Mouse (Mus musculus): ENCODE results near the gene Cetn3. TPM values are rescaled to one million over a fixed set of nuclear protein-coding genes. Genes with fewer than 3 reads are reported as not detected.

Cetn3 gene
- 206 and 243 TPM in 2 replicates for polyA plus RNA-seq (2015; fragmentation: Nextera tagmentation; extraction: Ambion mirVana)

DNA sequence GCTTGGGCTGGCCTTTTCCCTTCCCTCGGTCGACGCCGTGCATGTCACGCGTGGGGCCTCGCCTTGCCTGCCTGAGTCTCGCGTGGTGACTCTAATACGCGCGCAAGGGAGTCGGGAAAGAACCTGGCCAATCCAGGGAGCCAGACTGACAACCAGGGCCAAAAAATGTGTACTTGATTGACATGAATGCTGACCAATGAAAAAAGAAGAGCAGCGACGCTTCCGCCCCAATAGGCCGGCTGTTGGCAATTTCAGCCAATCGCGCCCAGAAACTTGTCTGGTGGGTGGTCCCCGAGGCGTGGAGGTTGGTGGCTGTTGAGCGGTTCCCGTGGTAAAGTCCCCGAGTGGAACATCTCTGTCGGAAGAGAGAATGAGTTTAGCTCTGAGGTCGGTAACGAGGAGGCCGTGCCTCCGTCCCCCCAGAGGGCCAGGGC lies at the start of gene Cetn3:
Gene Cetn3, plus strand, starts transcription at position 107 of the 434 bp plus-strand sequence.
- peak; percentile 91 for ATAC-seq (ENCODE audit: insufficient read depth, low FRiP score, low read depth)
- H3K27ac ChIP-seq = peak within 1 kb of the TSS; percentile 99
- no peaks in the 10 kb centered on the region for H3K9me3 ChIP-seq
- peak within 1 kb of the TSS; percentile 84 for H3K4me3 ChIP-seq (replicated peaks)
- WGBS = under 1% methylated on average over 29 of the region's 29 CpGs
- H3K4me2 ChIP-seq = peak within 1 kb of the TSS; percentile 80
- H3K9ac ChIP-seq = peak within 1 kb of the TSS; percentile 87
- no peaks in the 10 kb centered on the region for H3K27me3 ChIP-seq (replicated peaks)
- no peaks in the 10 kb centered on the region; the same call in 1 of the 2 replicates for H3K36me3 ChIP-seq
- H3K4me1 ChIP-seq = peaks cover 5% of the 10 kb centered on the region; the same call in 1 of the 2 replicates

DNA sequence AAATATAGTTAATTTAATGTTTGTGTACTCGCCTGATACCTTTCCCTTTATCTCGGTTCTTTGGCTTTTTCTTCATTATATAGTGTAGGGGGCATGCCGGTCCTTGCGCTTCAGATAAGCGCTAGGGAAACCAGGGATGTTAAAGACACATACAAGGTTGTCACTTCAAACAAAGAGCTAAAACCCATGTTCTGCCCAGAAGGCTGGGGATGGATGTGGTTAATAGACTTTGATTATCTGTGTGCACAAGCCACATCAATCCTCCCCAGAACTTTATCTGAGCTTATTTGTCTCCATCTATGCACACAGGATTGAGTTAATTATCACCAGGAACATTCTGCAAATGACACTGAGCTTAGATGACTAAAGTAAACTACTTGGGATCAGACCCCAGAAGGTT lies 46.3 kb upstream of the Cetn3 start:
- no peak overlapping the region for H3K4me2 ChIP-seq
- H3K36me3 ChIP-seq = no peaks in the 10 kb centered on the region
- H3K4me1 ChIP-seq = no peaks in the 10 kb centered on the region
- 75% methylated on average over 5 of the region's 5 CpGs for WGBS
- no peak overlapping the region for H3K27ac ChIP-seq
- H3K9ac ChIP-seq = no peak overlapping the region
- H3K4me3 ChIP-seq (replicated peaks) = no peak overlapping the region
- no peak for ATAC-seq (ENCODE audit: insufficient read depth, low FRiP score, low read depth)
- no peaks in the 10 kb centered on the region for H3K9me3 ChIP-seq
- no peaks in the 10 kb centered on the region for H3K27me3 ChIP-seq (replicated peaks)

DNA sequence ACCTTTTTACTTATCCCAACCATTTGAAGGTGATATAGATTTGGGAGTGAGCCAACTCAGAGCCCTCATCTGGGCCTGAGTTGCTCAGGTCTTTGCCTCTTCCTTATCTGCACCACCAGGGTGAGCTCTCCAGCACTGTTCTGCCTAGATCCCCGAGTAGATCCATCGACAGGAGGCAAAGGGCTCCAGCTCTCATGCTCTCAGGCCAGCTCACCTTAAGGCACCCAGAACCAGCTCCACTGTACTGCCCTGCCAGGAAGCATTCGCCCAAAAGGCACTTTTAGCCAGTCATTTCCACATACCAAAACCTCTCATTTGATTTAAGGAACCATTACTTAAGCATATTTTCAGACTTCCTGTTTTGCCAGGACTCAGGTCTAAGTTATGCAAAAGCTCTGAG lies 42.0 kb upstream of the Cetn3 start:
- H3K4me1 ChIP-seq = no peaks in the 10 kb centered on the region
- no peak overlapping the region for H3K9ac ChIP-seq
- no peaks in the 10 kb centered on the region for H3K9me3 ChIP-seq
- H3K27ac ChIP-seq = no peak overlapping the region
- H3K36me3 ChIP-seq = no peaks in the 10 kb centered on the region
- H3K4me3 ChIP-seq (replicated peaks) = no peak overlapping the region
- WGBS = 44% methylated on average over 3 of the region's 3 CpGs
- H3K4me2 ChIP-seq = no peak overlapping the region
- peak; percentile 56; the same call in 1 of the 2 replicates for ATAC-seq (ENCODE audit: insufficient read depth, low FRiP score, low read depth)
- no peaks in the 10 kb centered on the region for H3K27me3 ChIP-seq (replicated peaks)

DNA sequence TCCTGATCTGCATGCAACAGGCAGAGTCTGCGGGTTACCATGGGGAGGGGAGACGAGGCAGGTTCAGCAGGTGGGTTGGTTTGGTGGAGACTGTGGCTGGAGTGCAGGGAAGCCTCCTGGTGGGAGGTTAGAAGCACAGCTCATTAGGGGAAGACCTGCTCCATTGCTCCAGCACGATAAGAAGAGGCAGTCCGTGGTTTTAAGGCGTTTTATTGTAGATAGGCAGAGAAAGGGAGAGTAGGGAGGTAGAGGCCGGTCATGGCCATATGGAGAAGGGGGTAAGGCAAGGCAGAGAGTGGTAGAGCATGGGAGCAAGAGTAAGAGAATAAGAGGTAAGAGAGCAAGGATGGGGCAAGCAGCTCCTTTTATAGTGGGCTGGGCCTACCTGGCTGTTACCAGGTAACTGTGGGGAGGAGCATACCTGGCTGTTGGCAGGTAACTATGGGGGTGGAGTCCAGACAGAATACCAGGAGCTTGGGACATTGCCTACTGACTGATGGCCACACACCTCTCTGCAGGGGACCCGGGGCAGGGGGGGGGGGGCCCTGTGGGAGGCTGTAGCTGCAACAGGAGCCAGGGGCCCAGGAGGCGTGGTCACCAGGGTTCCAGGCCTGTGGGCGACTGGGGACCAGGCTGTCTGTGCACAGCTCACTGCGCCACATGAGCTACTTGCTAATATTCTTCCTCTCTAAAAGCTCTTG lies 39.3 kb upstream of the Cetn3 start:
- Histone ChIP-seq H3K27me3 (replicated peaks) (no peaks in the 10 kb centered on the region), H3K36me3 (no peaks in the 10 kb centered on the region), H3K4me2 (no peak overlapping the region), H3K4me1 (no peaks in the 10 kb centered on the region), H3K27ac (no peak overlapping the region), H3K9me3 (no peaks in the 10 kb centered on the region), H3K4me3 (replicated peaks) (no peak overlapping the region), H3K9ac (no peak overlapping the region)
- ATAC-seq (ENCODE audit: insufficient read depth, low FRiP score, low read depth) = peak; percentile 35; the same call in 1 of the 2 replicates
- WGBS = 49% methylated on average over 10 of the region's 10 CpGs

DNA sequence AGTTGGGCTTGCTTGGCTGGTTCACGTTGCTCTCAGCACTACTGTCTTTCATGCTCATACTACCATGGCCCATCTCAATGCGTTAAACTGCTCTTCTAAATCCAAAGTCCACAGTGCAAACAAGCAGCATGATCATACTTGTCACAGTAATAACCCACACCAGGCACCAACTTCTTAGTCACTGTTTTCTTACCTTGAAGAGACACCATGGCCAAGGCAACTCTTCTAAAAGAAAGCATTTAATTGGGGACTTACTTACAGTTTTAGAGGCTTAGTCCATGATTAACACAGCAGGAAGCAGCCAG lies 38.8 kb upstream of the Cetn3 start:
- Histone ChIP-seq H3K4me2 (no peak overlapping the region), H3K4me1 (no peaks in the 10 kb centered on the region), H3K9ac (no peak overlapping the region), H3K9me3 (no peaks in the 10 kb centered on the region), H3K27ac (no peak overlapping the region), H3K27me3 (replicated peaks) (no peaks in the 10 kb centered on the region), H3K36me3 (no peaks in the 10 kb centered on the region), H3K4me3 (replicated peaks) (no peak overlapping the region)
- WGBS = 39% methylated on average over 2 of the region's 2 CpGs
- ATAC-seq (ENCODE audit: insufficient read depth, low FRiP score, low read depth) = peak; percentile 31; the same call in 1 of the 2 replicates

DNA sequence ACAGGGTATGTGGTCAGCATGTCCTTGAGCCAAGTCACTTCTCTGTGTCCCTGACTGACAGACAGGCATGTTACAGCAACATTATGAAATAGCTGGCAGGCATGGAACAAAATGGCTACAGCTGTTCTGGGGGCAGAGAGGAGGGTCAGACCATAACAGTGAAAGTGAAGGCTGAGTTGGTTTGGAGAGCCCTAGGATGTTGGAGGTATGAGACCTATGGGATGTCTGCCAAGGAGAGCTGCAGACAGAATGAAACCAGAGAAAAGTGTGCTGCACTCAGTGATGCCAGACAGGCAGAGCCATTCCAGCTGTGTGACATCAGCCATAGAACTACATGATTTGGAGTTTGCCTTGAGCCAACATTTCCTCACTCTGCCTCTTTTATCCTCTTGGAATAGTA lies 28.0 kb upstream of the Cetn3 start:
- Histone ChIP-seq H3K9me3 (no peaks in the 10 kb centered on the region), H3K4me3 (replicated peaks) (no peak overlapping the region), H3K27me3 (replicated peaks) (no peaks in the 10 kb centered on the region), H3K4me1 (no peaks in the 10 kb centered on the region), H3K36me3 (no peaks in the 10 kb centered on the region), H3K4me2 (no peak overlapping the region), H3K27ac (no peak overlapping the region), H3K9ac (no peak overlapping the region)
- ATAC-seq (ENCODE audit: insufficient read depth, low FRiP score, low read depth) = no peak

DNA sequence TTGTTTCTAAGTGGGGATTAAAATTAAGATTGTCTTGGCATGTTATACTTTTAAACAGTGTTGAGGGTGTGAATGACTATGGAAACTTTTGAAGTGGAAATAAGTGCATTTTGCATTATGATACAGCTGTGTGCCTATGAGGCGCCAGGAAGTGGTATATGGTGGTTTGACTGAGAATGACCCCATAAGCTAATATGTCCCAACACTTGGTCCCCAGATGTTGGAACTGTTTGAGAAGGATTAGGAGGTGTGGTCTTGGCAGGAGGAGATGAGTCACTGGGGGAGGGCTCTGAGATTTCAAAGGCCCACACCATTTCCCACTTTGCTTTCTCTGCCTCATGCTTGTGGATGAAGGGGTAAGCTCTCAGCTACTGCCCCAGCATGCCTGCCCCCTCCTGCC lies 27.6 kb upstream of the Cetn3 start:
- no peak for ATAC-seq (ENCODE audit: insufficient read depth, low FRiP score, low read depth)
- Histone ChIP-seq H3K4me1 (no peaks in the 10 kb centered on the region), H3K27me3 (replicated peaks) (no peaks in the 10 kb centered on the region), H3K36me3 (no peaks in the 10 kb centered on the region), H3K4me2 (no peak overlapping the region), H3K4me3 (replicated peaks) (no peak overlapping the region), H3K27ac (no peak overlapping the region), H3K9ac (no peak overlapping the region), H3K9me3 (no peaks in the 10 kb centered on the region)
- 83% methylated on average over 1 of the region's 1 CpGs for WGBS

DNA sequence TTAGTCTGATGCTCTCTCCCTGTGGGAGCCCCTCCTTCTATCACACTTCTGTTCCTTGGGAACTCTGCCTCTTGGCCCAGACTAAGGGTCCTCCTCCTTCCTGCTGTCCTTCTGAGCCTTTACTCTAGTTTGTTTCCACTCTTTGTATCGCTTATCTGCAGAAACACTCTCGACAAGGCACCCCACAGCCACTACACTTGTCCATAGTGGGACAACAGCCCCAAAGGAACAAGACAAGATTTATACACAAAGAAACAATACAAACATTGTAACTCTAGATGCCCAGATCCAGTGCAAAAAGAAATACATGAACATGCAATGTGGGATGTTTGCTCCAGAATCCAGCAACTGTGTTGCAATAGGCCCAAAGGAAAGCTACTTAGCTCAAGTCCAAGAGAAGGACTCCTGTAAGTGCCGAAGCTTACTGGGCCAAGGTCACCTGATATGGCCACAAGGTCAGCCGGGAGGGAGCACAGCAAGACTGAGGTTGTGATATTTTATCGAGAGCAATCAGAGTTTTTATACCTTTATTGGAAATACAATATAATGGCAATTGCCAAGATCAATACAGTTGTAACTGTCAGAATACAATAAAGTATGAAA lies 25.7 kb upstream of the Cetn3 start:
- H3K36me3 ChIP-seq = no peaks in the 10 kb centered on the region
- H3K4me1 ChIP-seq = no peaks in the 10 kb centered on the region
- H3K4me3 ChIP-seq (replicated peaks) = no peak overlapping the region
- no peak for ATAC-seq (ENCODE audit: insufficient read depth, low FRiP score, low read depth)
- no peak overlapping the region for H3K9ac ChIP-seq
- no peaks in the 10 kb centered on the region for H3K9me3 ChIP-seq
- no peak overlapping the region for H3K4me2 ChIP-seq
- no peak overlapping the region for H3K27ac ChIP-seq
- no peaks in the 10 kb centered on the region for H3K27me3 ChIP-seq (replicated peaks)
- WGBS = 84% methylated on average over 5 of the region's 5 CpGs

DNA sequence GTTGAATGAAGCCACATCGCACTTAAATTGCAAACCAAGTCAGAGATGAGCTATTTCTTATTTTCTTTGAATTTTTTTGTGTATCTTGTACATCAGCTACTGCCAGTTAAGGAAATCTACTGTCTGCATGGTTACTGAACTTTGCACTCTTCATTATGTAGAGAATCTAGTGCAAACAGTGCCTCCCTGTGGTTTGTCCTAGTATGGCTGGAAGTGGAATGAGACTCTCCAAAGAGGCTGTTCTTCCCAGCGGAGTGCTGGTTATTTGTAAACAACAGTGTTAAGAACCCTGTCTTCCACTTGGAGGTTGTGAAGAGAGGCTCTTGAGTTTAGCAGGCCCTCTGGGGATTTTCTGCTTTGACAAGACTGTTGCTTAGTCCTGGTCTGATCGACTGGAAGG lies 22.5 kb upstream of the Cetn3 start:
- Histone ChIP-seq H3K4me1 (no peaks in the 10 kb centered on the region), H3K27ac (no peak overlapping the region), H3K4me2 (no peak overlapping the region), H3K27me3 (replicated peaks) (no peaks in the 10 kb centered on the region), H3K4me3 (replicated peaks) (no peak overlapping the region), H3K36me3 (no peaks in the 10 kb centered on the region), H3K9me3 (no peaks in the 10 kb centered on the region), H3K9ac (no peak overlapping the region)
- WGBS = 29% methylated on average over 3 of the region's 3 CpGs
- ATAC-seq (ENCODE audit: insufficient read depth, low FRiP score, low read depth) = no peak

DNA sequence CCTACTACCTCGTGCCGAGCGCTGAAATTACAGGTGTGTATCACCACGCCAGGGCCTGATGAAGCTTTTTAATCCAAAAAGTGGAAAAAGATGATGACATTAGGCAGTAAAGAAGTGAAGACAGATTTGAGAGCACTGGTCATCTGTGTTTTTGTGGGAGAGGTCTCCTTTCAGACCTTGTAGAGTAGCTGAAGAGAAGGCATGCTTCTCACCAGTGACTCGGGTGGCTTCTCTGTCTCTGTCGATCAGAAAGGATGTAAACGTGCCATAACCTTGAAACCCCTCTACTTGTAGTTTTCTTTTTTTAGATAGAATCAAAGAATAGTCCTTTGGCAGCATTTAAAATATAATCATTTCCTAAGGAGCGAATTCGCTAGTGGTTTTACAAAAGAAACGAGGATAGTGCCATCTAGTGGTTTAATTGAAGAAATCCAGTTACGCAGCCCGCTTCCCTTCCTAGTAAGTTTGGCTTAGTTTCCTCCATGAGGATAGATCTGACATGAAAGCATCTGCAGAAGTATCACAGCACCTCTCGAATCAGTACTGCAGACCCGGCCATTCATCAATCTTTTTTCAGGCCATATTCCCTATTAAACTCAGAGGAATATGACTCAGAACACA lies 21.2 kb upstream of the Cetn3 start:
- Histone ChIP-seq H3K4me1 (no peaks in the 10 kb centered on the region), H3K4me2 (no peak overlapping the region), H3K36me3 (no peaks in the 10 kb centered on the region), H3K27ac (no peak overlapping the region), H3K9me3 (no peaks in the 10 kb centered on the region), H3K27me3 (replicated peaks) (no peaks in the 10 kb centered on the region), H3K4me3 (replicated peaks) (no peak overlapping the region), H3K9ac (no peak overlapping the region)
- WGBS = 30% methylated on average over 14 of the region's 14 CpGs
- ATAC-seq (ENCODE audit: insufficient read depth, low FRiP score, low read depth) = no peak

DNA sequence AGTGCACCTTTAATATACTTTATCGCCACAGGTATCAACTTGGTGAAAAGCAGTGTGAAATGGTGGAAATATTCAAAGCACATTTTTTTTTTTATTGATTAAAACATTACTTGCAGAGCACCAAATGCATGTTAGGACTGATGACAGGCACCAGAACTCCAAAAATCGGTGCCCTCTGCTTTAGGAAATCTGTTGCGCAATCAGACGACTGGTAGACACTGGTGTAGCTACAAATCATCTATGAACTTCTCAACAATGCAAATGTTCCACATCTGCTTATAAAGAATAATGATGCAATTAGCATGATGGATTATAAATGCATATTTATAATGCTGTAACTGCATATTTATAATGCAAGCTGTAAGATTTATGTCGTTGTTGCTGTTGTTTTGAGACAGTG lies 18.7 kb upstream of the Cetn3 start:
- Histone ChIP-seq H3K4me3 (replicated peaks) (no peak overlapping the region), H3K4me2 (no peak overlapping the region), H3K9ac (no peak overlapping the region), H3K4me1 (no peaks in the 10 kb centered on the region), H3K27me3 (replicated peaks) (no peaks in the 10 kb centered on the region), H3K9me3 (no peaks in the 10 kb centered on the region), H3K36me3 (no peaks in the 10 kb centered on the region), H3K27ac (no peak overlapping the region)
- no peak for ATAC-seq (ENCODE audit: insufficient read depth, low FRiP score, low read depth)
- 78% methylated on average over 5 of the region's 5 CpGs for WGBS

DNA sequence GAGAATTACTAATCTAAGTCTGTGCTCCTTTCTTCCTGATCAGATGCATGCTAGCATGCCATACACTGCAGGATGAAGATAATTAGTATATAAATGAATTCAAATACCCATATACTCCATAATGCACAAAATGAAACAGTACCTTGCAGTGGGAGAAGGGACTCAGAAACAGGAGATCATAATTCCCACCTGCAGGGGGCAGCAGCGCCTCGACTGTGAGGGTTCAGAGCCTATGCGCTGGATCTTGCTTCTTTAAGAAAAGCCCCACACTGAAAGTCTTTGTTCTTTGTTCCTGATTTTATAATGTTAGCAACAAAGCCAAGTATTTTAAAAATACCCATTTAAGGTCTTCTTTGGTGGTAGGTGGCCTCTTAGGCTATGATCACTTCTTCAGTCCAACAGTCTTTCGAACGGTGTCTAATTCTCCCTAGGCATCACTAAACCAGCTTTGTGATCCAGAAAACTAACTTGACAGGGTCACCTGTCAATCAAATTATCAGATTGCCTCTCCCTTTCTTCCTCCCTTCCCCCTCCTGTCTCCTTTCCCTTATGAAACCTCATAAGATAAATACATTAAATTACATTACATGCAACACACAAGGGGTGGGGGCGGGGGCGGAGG lies 15.7 kb upstream of the Cetn3 start:
- Histone ChIP-seq H3K4me2 (no peak overlapping the region), H3K27me3 (replicated peaks) (no peaks in the 10 kb centered on the region), H3K4me1 (no peaks in the 10 kb centered on the region), H3K27ac (no peak overlapping the region), H3K36me3 (no peaks in the 10 kb centered on the region), H3K9ac (no peak overlapping the region), H3K4me3 (replicated peaks) (no peak overlapping the region), H3K9me3 (no peaks in the 10 kb centered on the region)
- no peak for ATAC-seq (ENCODE audit: insufficient read depth, low FRiP score, low read depth)
- 85% methylated on average over 7 of the region's 7 CpGs for WGBS
